Mouse (Mus musculus): ENCODE results near the gene March1. TPM values are rescaled to one million over a fixed set of nuclear protein-coding genes. Genes with fewer than 3 reads are reported as not detected.

Gene March1
- 2.5 and 3.0 TPM in 2 replicates for total RNA-seq (2017)

DNA sequence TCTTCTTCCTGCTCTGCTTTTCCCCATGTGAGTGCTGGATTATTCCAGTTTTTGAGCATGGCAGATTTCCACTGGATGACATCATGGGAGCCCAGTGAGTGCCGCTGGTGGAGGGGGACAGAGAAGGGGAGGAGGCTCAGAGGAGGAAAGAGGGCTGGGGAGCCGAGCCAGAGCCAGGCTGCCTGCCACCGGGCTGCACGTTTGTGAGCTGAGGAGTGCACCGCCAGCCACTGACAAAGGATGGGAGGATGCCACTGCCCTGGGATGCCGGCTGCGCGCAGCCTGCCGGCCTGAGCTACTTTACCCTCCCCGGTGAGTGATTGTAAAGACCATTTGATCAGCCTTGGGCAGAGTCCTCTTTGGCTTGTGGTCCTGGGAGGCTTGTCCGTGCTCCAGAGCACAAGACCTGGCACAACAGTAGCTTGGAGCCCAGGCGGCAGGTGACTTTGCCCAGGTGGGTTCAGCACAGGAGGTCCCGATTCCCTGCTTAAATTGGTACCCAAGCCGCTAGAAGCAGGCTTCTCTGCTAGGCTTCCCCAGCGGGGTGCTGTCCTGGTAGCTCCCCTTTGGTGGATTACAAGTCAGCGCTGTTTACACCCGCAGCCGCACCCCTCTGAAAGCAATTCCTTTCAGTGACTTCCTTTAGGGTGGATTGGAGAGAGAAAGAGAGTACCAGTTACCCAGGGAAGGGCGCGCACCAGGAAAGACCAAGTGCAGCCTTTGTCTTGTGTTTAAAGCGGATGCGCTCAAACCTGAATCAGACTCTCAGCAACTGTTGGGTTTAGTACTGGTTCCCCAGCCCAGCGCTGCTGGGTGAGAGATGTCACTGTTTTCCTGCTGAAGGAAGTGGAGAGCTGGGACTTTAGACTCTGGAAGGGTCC lies at the start of gene March1:
Gene March1, plus strand, starts transcription at position 30 of the 881 bp plus-strand sequence.
- no peak for ATAC-seq (replicated peaks in 1 of 2; ENCODE audit: insufficient read depth in 1 of 2, low FRiP score in 2 of 2, low TSS enrichment in 1 of 2, low read depth in 1 of 2, poor library complexity in 2 of 2, severe bottlenecking in 2 of 2)

DNA sequence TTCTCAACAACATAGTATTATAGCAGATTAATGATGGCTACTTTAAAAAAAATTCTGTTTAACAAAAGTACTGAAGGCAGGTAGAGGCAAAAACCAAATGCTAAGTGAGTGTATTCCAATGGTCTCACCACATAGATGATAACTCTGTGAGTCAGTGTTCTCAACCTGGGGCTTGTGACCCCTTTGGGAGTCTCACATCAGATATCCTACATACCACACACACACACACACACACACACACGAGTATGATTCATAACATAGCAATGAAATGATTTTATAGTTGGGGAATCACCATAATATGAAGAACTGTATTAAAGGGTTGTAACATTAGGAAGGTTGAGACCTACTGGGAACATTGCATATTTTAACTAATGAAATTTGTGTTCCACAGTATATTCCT lies 30.8 kb upstream of the March1 start:
- no peak for ATAC-seq (replicated peaks in 1 of 2; ENCODE audit: insufficient read depth in 1 of 2, low FRiP score in 2 of 2, low TSS enrichment in 1 of 2, low read depth in 1 of 2, poor library complexity in 2 of 2, severe bottlenecking in 2 of 2)

DNA sequence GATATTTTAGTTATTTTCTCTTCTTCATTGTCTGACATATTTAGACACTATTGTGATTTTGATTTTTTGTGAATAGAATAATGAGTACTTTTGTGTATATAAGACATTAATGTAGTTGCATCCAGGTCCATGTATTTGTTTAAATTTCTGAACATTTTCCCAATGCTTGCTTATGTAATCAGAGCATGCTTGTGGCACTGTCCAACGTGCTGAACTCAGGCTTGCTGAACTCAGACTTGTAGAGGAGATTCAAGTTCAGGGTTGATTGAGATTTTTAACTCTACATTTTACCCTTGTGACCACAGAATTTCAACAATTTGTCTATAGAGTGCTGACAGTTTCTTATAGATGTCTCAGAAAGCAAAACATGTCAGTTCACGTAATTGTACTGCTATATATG lies 14.5 kb upstream of the March1 start:
- ATAC-seq (replicated peaks in 1 of 2; ENCODE audit: insufficient read depth in 1 of 2, low FRiP score in 2 of 2, low TSS enrichment in 1 of 2, low read depth in 1 of 2, poor library complexity in 2 of 2, severe bottlenecking in 2 of 2): no peak

DNA sequence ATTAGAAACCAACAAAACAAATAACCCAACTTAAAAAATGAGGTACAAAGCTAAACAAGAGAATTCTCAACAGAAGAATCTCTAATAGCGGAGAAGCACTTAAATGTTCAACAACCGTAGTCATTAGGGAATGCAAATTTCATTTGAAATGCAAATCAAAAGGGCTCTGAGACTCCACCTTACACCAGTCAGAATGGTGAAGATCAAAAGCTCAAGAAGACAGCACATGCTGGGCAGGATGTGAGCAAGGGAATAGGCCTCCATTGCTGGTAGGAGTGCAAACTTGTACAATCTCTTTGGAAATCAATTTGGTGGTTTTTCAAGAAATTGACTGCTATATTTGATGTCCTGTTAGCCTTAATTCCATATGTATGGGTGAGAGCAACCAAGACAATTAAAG lies 8.2 kb upstream of the March1 start:
- ATAC-seq (replicated peaks in 1 of 2; ENCODE audit: insufficient read depth in 1 of 2, low FRiP score in 2 of 2, low TSS enrichment in 1 of 2, low read depth in 1 of 2, poor library complexity in 2 of 2, severe bottlenecking in 2 of 2): no peak

DNA sequence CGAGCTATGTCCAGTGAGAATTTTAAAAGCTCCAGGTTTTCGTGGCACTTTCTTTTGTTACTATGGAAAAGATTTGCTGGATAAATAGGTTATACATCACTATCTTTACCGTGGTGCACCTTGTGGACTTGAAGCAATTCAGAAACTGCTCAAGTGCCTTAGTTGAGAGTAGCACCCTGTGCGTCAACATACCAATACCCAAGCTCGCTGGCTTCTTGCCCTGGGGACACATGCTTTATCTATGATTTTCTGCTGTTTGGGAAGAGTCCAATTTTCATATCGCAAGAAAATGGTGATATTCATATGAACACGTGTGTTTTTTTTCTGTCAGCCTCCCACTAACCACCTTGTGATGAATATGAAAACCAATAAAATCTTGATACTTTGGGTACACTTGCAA lies 1.3 kb downstream of the March1 start:
- no peak for ATAC-seq (replicated peaks in 1 of 2; ENCODE audit: insufficient read depth in 1 of 2, low FRiP score in 2 of 2, low TSS enrichment in 1 of 2, low read depth in 1 of 2, poor library complexity in 2 of 2, severe bottlenecking in 2 of 2)

DNA sequence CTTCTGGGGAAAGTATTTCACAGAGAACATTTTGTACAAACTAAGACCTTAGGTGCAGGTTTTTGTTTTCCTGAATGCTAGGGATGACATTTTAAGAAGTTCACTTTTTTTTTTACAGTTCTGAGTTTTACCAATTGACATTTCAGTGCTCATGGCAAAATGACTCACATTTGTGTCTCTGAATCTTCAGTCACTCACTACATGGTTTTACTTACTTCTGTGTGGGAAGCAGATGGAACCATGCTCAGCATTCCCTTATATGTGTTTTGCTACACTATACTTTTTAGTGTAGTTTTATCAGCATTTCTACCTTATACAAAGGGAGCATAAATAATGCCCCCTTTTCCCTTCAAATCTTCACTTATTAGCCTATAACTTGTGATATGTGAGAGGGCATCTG lies 27.2 kb downstream of the March1 start:
- no peak for ATAC-seq (replicated peaks in 1 of 2; ENCODE audit: insufficient read depth in 1 of 2, low FRiP score in 2 of 2, low TSS enrichment in 1 of 2, low read depth in 1 of 2, poor library complexity in 2 of 2, severe bottlenecking in 2 of 2)

DNA sequence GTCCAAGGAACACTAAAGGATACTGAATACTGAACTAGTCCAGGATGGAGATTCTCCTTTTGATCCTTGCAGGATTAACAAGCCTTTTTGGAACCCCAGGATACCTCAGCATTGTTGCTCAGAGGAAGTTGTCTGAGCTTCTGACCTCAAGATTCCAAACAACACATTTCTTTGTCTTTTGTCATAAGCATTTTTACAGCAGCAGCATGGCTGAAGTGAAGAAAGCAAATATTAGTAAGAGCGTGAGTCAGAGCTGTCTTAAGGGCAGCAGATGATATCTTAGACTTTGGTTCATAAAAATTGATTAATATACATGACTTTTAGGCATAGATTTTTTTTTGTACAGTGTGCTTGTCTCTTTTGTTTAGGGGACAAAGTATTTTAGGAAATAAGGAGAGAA lies 27.8 kb downstream of the March1 start:
- no peak for ATAC-seq (replicated peaks in 1 of 2; ENCODE audit: insufficient read depth in 1 of 2, low FRiP score in 2 of 2, low TSS enrichment in 1 of 2, low read depth in 1 of 2, poor library complexity in 2 of 2, severe bottlenecking in 2 of 2)

DNA sequence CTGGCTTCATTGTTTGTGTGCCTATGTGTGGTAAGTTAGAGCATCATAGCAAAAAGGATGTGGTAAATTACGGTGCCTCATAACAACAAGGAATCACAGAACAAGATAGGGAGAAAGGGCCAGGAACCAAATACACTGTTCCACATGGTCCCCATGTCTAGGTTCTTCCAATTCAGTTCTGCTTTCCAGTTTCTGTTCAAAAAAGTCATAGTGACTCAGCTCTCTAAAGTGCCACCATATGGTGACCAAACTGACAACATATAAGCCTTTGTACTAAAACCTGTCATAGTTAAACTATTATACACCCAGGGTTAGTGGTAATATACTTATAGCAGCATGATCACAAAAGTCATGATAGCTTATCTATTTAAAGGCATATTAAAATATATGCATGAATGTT lies 28.2 kb downstream of the March1 start:
- no peak for ATAC-seq (replicated peaks in 1 of 2; ENCODE audit: insufficient read depth in 1 of 2, low FRiP score in 2 of 2, low TSS enrichment in 1 of 2, low read depth in 1 of 2, poor library complexity in 2 of 2, severe bottlenecking in 2 of 2)

DNA sequence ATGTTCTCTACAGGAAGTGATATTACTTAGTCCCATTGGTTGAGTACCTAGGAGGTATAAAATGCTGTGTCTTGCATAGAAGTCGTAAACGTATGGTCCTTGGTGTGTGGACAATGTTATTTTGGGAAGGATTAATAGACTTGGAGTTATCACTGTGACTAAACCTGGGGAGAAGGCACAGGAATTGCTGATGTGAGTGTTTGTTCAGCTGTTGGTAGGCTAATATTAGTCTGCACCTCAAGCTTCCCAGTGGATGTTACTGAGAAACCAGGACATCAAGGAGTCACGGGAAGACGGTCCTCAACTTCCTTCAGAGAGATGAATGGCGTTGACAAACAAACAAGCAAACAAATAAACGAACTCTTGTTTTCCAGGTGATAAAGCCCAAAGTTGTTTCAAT lies 38.2 kb downstream of the March1 start:
- no peak for ATAC-seq (replicated peaks in 1 of 2; ENCODE audit: insufficient read depth in 1 of 2, low FRiP score in 2 of 2, low TSS enrichment in 1 of 2, low read depth in 1 of 2, poor library complexity in 2 of 2, severe bottlenecking in 2 of 2)

DNA sequence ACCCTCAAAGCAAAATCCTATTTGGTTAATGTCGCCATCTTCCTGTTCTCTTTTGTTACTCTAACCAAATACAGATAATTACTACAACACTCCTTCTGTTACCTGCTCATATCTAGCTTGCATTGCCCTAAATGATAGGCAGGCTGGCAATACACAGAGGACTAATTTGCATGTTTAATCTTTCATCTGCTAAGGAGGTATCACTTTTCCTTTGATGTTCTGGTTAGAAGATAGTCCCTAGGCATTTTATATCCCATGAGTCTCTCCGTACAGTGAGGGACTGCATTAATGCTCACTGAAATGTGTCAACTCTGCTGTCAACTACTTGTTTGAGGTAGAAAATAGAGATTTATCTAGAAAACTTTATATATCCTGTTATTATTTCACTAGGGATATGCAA lies 44.2 kb downstream of the March1 start:
- ATAC-seq (replicated peaks in 1 of 2; ENCODE audit: insufficient read depth in 1 of 2, low FRiP score in 2 of 2, low TSS enrichment in 1 of 2, low read depth in 1 of 2, poor library complexity in 2 of 2, severe bottlenecking in 2 of 2): no peak

DNA sequence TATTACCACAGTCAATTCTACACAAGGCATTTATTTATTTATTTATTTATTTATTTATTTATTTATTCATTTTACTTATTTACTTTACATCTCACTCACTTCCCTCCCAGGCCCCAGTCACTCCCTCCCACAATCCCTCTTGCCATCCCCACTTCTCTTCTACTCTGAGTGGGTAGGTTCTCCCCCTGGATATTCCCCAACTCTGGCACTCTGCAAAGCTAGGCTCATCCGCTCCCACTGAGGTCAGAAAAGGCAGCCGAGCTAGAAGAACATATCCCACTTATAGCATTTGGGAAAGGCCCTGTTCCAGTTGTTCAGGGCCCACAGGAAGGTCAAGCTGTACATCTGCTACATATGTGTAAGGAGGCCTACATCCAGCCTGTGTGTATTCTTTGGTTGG lies 48.1 kb downstream of the March1 start:
- ATAC-seq (replicated peaks in 1 of 2; ENCODE audit: insufficient read depth in 1 of 2, low FRiP score in 2 of 2, low TSS enrichment in 1 of 2, low read depth in 1 of 2, poor library complexity in 2 of 2, severe bottlenecking in 2 of 2): no peak

DNA sequence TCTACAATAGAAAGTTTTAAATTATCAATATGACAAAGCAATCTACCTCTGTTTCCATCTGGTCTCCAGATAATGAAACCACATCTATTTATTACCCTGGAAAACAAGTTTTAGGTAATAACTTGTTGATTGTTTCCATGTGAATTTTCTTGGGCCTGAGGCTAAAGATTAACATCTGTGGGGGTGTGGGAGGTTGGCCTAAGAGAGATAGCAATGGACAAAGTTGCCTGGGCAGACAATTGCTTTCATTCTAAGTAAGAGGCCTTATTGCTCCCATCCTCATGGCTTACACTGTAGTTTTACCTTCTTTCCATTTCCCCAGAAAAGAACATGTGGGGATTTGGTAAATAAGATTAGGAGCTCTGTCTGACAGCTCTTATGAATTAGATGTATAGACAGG lies 125.4 kb downstream of the March1 start:
- ATAC-seq (replicated peaks in 1 of 2; ENCODE audit: insufficient read depth in 1 of 2, low FRiP score in 2 of 2, low TSS enrichment in 1 of 2, low read depth in 1 of 2, poor library complexity in 2 of 2, severe bottlenecking in 2 of 2): no peak

DNA sequence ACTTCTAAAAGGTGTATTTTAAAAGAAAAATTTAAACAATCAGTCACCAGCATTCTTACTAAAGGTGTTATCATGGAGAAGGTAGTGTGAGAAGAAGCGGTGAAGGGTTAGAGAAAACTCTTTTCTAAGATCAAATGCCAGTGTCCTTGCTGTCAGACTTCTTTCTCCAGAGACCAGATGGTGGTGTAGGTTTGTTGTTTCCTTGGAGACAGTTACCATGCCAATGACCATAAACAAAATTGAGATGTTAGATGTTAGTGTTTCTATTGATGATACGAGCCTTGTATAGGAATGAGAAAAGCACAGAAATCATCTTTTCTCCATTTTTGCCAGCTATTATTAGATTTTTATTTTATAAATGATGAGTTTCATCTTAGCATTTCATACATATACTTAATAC lies 158.1 kb downstream of the March1 start:
- ATAC-seq (replicated peaks in 1 of 2; ENCODE audit: insufficient read depth in 1 of 2, low FRiP score in 2 of 2, low TSS enrichment in 1 of 2, low read depth in 1 of 2, poor library complexity in 2 of 2, severe bottlenecking in 2 of 2): no peak

DNA sequence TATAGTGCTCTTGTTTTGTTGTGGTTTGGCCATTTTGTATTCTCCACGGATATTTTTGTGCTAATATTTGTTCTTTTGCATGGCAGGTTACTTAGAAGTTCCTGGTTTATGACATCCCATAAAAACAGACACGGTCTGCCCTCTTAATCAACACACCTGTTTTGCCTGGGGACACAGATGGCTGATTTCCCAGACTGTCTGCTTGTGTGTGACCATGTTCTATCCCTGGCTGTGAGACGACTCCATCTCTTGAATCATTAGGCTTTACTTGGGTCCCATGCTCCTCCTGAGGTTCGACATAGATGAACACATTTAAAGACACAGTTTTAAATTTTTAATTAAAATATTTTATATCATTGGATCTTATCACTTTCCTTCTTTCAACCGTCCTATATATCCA lies 163.5 kb downstream of the March1 start:
- no peak for ATAC-seq (replicated peaks in 1 of 2; ENCODE audit: insufficient read depth in 1 of 2, low FRiP score in 2 of 2, low TSS enrichment in 1 of 2, low read depth in 1 of 2, poor library complexity in 2 of 2, severe bottlenecking in 2 of 2)

DNA sequence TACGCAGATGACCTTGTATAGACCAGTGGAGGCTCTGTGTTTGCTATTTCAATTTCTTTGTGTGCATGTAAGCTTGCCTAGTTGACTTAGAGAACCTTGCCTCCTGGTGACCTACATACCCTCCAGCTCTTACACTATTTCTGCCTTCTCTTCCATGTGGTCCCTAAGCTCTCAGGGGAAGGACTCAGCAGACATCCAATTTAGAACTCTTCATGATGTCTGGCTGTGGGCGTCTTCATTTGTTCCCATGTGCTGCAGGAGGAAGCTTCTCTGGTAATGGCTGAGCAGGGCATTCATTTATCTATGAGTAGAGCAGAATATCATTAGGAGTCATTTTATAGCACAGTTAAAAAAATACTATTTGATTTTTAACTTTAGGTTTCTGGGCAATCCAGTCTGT lies 195.3 kb downstream of the March1 start:
- no peak for ATAC-seq (replicated peaks in 1 of 2; ENCODE audit: insufficient read depth in 1 of 2, low FRiP score in 2 of 2, low TSS enrichment in 1 of 2, low read depth in 1 of 2, poor library complexity in 2 of 2, severe bottlenecking in 2 of 2)

DNA sequence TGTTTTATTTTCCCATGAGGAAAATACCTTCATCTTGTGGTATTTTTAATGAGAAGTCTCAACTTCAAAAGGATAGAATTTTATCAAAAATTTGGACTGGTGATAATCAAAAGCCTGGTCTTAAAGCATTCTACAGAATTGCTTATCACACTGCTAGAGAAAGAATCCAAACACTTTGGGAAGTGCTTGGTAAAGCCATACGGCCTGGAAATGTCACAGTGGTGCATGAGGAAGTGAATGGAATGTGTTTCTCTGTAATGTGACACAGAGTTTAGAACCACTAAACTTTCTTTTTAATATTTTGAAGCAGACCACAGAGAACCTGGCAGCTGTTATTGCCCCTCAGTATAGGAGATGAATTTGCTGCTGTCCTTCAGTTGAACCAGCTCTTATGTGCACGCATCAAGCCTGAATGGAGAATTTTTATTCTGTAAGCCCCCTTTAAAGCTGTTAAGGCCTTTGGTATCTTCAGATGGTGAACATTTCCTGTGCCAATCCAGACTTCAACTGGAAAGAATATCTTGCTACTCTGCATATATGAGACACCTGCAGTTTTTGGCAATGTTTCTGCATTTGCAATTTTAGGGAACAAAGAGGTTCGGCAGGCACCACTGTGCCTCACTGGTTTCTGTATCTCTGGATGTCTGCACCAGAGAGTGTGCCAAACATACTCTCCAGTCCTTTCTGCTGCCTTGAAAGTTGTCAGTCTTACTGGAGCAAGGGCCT lies 304.8 kb downstream of the March1 start:
- ATAC-seq (replicated peaks in 1 of 2; ENCODE audit: insufficient read depth in 1 of 2, low FRiP score in 2 of 2, low TSS enrichment in 1 of 2, low read depth in 1 of 2, poor library complexity in 2 of 2, severe bottlenecking in 2 of 2): no peak

DNA sequence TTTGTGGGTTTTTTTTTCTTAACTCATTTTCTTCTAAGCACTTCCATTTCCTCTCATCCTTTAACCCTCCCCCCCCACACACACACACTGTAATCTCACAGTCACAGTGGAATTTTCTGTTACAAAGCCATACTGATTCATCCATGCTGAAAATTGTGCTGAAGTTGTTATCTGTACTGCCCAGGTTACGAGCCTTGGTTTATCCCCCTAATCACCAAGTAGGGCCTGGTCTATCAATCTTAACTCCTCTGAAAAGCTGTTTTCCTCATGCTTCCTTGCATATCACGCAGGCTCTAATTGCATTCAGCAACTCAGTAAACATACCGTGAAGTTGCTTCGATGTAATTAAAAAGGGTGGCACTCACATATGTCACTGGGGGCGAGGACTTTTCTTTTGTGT lies 339.2 kb downstream of the March1 start:
- ATAC-seq (replicated peaks in 1 of 2; ENCODE audit: insufficient read depth in 1 of 2, low FRiP score in 2 of 2, low TSS enrichment in 1 of 2, low read depth in 1 of 2, poor library complexity in 2 of 2, severe bottlenecking in 2 of 2): no peak

DNA sequence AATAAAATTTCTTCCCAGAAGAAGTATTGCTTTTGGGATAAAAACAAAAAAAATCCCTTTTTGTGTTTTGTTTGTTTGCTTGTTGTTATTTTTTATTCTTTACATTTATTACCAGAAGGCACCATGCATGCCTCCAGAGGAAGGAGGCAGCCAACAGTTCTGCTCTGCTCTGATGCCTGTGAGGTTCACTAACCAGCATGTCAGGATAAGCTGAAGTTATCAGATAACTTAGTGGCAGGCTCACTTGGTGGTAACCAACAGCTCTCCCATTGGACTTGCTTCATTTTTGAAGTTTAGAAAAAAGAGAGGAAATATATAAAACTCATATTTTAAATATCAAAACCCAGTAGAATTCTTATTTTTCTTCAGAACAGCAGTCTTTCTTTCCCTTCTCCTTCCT lies 339.8 kb downstream of the March1 start:
- ATAC-seq (replicated peaks in 1 of 2; ENCODE audit: insufficient read depth in 1 of 2, low FRiP score in 2 of 2, low TSS enrichment in 1 of 2, low read depth in 1 of 2, poor library complexity in 2 of 2, severe bottlenecking in 2 of 2): no peak
